Mouse (Mus musculus) CD4-positive helper T cell, adult 2 months (primary cell): ENCODE measurements at regions not wholly inside any gene's neighbourhood (a gene's known extent, or its start where the extent isn't known, plus 50 kb on each side); places are given as distances from the start of the nearest gene placed in this dataset.
"Not testable (repeated sequence)": the region's sequence is repeated elsewhere in the genome, so short reads cannot be mapped to it uniquely, and the experiment has no call there.

ENCODE experiments used
- DNase-seq: peaks from one replicate; pipeline ENCODE4 v3.0.0-alpha.2; 2012; ENCODE audit warnings: low read depth, missing footprints, low spot score

DNA sequence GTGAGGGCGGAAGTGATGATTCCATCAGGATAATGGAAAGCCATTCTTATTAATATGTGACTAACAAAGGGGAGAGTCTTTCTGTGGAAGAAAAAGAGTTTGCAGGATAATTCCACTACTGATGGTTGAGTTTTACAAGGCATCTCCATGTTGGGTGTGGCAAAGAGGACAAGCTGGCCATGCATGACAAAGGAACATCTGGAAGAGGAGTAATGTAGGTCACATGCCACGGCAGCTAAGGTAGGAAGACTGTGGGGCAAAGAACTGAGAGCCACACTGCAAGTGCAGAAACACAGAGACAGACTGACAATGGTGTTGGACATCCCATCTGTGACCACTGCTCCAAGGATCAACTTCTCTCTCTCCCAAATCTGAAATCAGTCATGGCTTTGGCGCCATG is 196.4 kb upstream of the Gdi2 start:
- no peak for DNase-seq

DNA sequence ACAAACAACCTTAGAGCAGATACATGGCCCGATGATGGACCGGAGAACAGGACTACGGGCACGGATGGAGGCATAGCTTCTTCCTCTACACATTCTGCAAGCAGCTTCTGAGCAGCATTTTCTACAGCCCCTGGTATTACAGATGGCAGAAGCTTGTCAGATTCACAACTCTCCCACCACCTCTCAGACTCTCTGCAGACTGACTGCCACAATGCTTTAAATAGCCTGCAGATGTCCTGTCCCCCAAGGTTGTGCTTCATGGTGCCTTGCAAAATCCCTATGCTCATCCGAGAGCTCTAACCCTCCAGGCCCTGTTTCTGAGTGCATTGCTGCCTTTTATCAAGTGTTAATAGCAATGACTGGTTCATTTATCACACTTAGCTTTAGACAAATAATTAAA is 194.3 kb upstream of the Gdi2 start:
- no peak for DNase-seq

GRCm38 (mm10) chr13:3354912-3355311 is 183.0 kb upstream of the Gdi2 start:
- DNase-seq: not testable (repeated sequence)

GRCm38 (mm10) chr13:3358079-3358608 is 179.7 kb upstream of the Gdi2 start:
- no peak for DNase-seq

DNA sequence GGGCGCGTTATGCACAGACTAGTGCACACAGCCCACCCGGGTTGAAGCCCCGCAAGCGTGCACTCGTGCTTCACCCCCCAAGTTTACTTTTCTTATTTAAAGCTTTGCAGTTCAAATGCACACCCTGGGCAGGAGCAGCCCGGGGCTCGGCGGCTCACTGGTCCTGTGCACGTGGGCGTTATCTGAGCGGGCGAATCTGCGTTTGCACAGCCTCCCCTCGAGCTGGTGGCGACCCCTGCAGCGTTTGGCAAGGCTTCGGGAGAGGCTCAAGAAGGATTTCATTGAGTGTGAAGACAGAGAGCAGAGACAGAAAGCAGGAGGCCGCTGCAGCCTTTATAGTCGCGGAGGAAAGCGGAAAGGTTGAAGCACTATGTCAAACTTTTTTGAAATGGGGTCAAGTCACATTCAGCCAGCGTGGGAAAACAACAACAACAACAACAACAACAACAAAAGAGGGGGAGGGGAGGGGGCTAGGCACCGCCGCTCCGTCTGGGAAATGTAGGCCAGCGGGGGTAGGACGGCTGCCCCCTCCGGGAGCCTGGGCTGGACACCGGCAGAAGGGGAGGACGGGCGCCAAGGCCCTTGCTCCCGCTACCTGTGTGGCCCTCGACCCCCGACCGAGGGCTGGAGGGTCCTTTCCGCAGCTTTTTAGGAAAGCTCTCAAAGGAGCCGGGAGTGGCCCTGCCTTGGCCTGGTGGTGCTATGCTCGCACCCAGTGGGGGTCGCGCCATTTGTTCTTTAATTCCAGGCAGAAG is 178.7 kb upstream of the Gdi2 start:
- DNase-seq: no peak

GRCm38 (mm10) chr13:3359751-3360260 is 178.1 kb upstream of the Gdi2 start:
- DNase-seq: not testable (repeated sequence)

DNA sequence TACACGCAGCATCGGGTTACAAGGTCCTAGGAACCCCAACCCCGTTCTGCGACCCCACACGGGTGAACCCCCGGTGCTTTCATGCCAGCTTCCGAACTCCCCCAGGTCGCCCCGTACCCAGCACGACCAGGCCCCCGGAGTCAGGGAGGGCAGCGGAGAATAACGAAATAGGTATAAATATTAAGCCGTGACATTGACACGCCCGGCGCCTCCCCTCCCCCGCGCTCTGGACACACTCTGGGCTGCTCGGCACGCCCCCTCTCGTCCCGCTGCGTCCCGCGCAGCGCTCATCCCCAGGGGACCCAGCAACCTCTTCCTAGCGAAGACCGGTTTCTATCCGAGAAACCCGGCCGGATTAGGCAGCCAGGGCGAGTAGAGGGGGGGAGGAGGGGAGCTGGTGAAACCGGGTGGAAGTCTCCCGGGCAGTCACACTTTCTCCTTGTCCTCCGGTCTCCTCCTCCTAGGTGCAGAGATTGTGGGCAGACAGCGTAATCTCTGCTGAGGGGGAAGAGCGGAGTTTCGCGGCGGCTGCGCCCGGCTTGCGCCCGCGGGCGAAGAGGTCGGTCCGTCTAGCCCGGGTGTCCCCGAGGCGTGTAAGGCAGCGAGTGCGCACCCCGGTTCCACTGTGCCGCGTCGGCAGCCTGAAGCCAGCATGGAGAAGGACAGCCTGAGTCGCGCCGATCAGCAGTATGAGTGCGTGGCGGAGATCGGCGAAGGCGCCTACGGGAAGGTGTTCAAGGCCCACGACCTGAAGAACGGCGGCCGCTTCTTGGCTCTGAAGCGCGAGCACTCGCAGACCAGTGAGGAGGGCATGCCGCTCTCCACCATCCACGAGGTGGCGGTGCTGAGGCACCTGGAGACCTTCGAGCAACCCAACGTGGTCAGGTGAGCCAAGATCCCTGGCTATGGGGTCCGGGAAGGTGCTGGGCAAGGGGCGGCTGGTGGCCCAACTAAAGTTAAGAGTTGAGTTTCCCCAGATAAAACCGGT is 177.1 kb upstream of the Gdi2 start:
- DNase-seq: no peak

DNA sequence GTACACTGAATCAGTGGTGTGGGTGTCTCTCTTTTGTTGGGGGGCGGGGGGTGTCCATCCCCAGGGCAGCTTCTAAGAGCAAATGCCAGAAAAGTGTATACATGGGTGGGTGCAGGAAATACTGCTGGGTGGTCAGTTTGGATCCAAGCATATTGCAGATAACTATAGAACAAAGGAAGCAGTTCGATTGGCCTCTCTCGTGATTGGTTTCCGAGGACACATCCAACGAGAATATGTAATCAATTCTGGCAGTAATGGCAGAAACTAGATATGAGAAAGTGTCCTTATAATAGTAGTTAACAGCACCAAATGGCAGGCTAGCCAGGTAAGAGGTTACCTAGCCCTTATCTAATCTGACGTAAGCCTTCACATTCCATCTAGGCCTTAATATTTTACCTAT is 165.2 kb upstream of the Gdi2 start:
- peak; percentile 23 for DNase-seq

DNA sequence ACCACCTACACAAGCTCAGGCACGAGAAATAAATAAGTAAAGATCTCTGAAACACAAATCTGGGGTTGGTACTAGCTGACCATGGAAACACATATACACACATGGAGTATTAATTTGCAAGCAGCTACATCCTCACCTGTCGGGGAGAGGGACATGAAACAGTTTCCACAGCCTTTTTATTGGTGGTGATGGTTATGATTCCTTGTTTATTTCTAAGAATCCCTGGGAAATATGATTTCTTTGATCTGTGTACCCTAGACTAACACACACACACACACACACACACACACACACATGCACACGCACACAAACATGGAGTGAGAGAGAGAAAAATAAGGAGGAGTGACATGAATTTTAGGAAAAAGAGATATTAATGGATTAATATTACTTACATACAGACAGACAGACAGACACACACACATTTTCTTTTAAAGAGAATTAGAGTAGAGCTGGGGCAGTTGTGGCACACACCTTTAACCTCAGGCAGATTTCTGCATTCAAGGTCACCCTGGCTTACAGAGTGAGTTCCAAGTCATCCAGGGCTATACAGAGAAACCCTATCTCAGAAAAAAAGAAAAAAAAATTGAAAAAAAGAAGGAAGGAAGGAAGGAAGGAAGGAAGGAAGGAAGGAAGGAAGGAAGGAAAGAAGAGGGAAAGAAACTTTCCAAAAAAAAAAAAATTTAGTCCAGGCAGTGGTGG is 164.2 kb upstream of the Gdi2 start:
- peak; percentile 25 for DNase-seq

- DNase-seq: no peak
Measured at GRCm38 (mm10) chr13:3374796-3375195, 163.1 kb upstream of the Gdi2 start.

DNA sequence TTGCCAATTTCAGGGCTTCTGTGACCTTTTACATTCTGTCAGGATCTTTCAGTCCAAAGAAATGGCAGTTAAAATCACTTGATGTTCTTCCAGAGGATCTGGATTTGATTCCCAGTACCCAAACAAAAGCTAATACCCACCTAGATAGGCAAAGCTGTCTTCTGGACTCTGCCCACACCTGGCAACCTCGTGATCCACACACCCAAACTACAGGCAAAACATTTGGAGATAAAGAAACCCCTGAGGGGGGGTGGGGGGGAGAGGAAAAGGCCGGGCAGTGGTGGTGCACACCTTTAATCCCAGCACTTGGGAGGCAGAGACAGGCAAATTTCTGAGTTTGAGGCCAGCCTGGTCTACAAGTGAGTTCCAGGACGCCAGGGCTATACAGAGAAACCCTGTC is 160.1 kb upstream of the Gdi2 start:
- not testable (repeated sequence) for DNase-seq

DNA sequence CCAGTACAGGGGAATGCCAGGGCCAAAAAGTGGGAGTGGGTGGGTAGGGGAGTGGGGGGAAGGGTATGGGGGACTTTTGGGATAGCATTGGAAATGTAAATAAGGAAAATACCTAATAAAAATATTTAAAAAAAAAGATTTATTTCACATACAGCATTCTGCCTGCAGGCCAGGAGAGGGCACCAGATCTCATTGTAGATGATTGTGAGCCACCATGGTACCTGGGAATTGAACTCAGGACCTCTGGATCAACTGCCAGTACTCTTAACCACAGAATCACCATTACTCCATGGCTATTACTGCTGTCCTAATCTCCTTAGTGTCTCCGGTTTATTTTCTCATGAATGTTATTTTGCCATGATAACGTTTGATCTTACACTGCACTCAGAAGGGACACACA is 132.1 kb upstream of the Gdi2 start:
- peak; percentile 25 for DNase-seq

DNA sequence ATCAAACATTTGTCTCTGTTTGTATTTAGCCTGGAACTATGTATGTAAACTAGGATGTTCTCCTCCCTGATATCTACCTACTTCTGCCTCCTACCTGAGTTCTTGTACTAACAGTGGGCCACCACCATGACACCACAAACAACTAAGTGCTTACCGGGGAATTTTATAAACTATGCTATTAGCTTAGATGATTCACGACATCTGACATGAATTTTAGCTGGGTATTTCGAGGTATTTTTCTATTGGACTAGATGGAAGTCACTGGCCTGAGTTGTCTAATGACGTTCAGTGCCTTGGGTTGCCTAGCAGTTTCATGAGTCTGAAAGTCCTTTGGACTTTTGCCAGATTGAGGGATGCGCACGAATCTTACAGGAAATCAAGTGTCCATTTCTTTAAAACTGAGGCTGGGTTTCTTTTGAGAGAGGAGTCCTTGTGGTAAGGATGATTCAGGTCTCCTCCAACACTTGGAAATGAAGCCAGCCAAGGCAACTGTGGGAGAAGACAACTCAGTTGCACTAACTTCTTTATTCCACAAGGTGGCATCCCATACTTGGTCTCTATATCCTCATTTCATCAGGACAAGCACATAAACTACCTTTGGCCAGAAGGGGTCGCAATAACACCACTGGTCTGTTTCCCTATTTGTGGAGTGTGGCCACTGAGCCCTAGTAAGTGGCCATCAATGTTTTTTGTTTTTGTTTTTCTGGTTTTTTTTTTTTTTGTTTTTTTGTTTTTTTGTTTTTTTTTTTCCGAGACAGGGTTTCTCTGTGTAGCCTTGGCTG is 131.4 kb upstream of the Gdi2 start:
- peak; percentile 84 for DNase-seq

- not testable (repeated sequence) for DNase-seq
Measured at GRCm38 (mm10) chr13:3410281-3410680, 127.6 kb upstream of the Gdi2 start.

DNA sequence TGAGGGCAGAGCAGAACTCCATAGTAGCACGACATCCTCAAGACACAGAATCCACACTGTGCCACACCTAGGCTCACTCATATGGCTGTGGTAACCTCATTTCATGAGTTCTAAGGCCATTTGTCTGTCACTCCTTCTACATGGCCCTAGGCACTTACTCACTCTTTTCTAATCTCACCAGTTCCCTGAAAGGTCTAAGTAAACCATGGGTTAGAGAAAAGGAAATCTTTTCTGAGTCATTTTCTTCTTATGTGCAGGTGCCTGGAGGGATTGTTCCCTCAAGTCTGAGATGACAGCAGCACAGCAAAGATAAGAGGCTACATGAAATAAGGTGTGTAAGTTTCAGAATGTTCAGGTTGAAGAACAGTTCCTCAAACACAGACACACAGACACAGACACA is 120.8 kb upstream of the Gdi2 start:
- DNase-seq: no peak

- not testable (repeated sequence) for DNase-seq
Measured at GRCm38 (mm10) chr13:3455374-3455773, 82.5 kb upstream of the Gdi2 start.

- DNase-seq: no peak
Measured at GRCm38 (mm10) chr13:3476884-3477283, 61.0 kb upstream of the Gdi2 start.

GRCm38 (mm10) chr13:3477997-3478728 is 59.7 kb upstream of the Gdi2 start:
- DNase-seq: peak; percentile 71
